Mouse (Mus musculus) G1E-ER4 (cell line): ENCODE data around the gene Cda. TPM values are rescaled to one million over a fixed set of nuclear protein-coding genes. Genes with fewer than 3 reads are reported as not detected.

ENCODE experiments used
- GATA1 ChIP-seq: IDR thresholded peaks from one replicate; pipeline ENCODE4 v1.8.0; 2012; ENCODE audit warnings: low read length, inconsistent platforms
- polyA plus RNA-seq: library from polyadenylated mRNA; stranded (reverse); fragments of >175 nt; gene quantifications from 2 replicates; pipeline ENCODE4 v1.2.3, GENCODE M21; 2012

Cda gene
- polyA plus RNA-seq, 1 experiment: not detected

DNA sequence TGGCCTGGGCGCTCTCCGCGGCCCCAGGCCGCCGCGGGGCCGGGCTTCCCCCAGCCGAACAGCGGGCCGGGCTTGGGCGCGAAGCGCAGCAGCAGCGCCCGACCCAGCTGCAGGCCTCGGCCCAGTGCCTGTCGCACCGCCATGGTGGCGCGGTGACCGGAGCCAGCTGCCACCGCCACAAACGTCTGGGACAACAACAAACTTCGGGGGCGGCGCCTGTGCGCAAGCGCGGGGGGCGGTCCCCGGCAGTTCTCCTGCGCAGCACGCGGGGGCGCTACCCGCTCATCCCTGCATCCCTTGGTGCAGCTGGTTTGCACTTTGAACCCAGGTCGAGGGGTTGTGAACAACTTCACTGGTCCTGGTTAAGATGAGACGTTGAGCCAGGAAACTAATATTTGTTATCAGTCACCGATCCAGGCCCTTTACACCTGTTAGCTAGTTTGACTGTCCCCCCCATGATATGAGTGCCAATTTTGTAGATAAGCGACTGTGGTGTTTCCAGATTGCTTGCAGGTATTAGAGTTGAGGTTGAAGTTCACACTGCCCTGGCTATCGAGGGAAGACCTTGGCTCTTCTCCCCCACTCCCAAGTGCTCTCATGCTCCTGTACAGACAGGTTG lies 41.6 kb downstream of the Cda start, which contains the start of gene Pink1:
Pink1 (minus strand) TSS at position 231 of the 619 bp plus-strand sequence.
- TF ChIP-seq GATA1: no peak

DNA sequence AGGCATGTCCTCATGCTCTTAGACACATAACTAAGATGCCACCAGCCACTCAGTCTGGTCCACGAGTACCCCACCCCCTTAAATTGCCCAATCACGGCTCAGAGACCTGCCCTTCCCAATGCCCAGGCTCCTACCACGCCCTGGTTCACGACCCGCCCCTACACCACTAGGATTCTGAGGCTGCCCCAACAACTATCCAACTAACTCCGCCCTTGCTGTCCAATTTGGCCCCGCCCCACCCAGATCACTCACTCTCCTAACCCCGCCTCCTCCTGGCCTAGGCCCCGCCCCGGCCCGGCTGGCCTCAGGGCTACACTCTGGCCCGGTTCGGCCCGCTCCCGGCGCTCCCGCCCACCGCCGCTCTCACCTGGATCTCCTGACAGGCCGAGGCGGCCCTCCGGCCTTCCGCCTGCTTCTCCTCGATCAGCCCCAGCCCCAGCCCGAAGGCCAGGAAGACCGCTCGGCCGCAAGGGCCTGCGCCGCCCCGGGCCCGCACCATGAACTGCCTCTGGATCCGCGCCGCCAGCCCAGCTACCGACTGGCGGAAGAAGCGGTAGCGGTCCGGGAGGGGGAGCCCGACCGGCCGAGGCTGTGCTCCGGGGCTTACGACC lies 42.2 kb downstream of the Cda start:
- TF ChIP-seq GATA1: no peak

DNA sequence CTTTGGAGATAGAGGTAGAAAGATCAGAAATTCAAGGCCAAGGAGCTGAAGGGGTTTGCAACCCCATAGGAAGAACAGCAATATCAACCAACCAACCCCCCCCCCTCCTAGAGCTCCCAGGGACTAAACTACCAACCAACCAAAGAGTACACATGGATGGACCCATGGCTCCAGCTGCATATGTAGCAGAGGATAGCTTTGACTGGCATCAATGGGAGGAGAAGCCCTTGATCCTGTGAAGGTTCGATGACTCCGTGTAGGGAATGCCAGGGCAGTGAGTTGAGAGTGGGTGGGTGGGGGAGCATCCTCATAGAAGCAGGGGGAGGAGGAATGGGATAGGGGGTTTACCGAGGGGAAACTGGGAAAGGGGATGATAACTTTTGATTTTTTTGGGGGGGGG lies 43.3 kb downstream of the Cda start:
- no peak for TF ChIP-seq GATA1

DNA sequence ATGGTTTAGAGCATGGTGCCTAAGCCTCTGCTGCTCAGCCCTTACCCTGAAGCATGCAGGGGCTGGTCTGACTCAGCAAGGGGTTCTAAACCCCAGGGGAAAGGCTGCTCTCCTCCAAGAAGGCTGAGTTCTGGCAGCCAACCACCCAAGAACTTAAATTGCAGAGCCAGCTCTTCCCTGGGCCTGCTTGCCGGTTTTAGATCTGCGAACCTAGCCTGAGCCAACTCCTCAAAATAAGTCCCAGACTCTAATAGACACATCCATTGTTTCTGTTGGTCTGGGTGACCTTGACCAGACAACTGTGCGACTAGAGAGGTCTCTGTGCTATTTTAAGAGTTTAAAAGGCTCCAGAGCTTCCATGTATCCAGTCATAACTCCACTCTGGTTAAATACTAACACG lies 44.0 kb downstream of the Cda start:
- no peak for TF ChIP-seq GATA1

DNA sequence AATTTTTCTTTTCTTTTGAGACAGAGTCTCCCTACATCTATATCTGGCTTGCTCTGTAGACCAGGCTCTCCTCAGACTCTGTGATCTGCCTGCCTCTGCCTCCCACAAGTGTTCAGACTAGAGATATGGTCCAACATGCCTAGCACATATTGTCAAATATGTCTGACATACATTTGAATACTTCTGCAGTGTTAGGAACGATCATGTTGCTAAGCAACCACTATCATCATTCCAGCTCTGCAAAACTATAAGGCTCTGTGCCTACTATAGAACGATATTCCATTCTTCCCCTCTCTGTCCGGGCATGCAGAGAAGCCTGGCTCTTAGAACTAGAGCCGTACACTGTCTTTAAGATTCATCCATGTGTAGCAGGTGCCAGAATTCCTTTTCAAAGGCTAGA lies 45.1 kb downstream of the Cda start:
- no peak for TF ChIP-seq GATA1

DNA sequence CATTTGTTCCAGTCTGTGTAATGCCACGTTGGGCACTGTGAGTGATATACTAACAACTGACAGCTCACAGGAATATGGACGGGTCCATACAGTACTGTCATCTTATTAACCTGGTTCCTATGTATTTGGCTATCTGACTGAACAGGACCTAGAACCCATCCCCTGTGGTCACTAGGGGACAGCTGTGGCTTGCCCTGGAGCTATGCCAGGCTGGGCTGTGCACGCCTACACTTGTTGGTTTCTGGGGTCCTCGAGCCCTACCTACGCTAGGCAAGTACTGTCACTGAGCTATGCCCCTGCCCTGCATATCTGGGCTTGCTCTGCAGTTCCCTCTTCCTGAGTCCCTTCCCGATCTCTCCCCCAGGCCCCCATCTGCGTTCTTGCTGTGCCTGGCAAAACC lies 46.3 kb downstream of the Cda start:
- TF ChIP-seq GATA1: no peak

DNA sequence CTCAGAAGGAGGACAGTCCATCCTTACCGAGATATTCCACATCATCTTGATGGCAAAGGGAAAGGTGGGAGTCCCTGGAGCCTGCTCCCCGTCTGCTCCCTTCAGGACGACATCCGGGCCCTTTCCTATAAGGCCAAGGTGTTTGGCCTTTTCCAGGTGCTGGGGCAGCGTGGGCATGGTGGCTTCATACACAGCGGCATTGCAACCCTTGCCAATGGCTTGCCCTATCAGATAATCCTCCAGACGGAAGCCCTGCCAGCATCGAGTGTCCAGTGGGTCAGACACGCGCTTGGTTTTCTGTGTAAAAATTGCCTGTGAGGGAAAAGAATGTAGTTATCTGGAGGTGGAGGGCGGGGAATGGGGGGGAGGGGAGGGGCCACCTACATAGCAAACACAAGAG lies 47.1 kb downstream of the Cda start:
- TF ChIP-seq GATA1: no peak

DNA sequence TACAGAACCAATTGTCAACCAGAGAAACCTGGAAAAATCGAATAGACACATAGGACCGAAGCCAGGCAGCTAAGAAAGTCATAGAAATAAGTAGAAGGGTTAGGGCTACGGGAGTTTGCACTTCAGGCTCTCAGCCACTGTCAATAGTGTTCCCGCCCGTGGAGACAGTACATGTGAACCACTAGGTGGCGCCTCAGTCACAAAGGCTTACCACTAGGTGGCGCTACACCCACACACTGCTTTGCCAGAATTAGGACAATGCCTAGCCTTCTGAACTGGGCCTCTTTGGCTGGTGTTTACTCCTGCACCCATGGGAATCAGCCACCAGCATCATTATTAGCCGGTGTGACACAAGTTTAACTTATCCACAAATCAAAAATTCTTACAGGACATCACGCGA lies 48.3 kb downstream of the Cda start:
- no peak for TF ChIP-seq GATA1

DNA sequence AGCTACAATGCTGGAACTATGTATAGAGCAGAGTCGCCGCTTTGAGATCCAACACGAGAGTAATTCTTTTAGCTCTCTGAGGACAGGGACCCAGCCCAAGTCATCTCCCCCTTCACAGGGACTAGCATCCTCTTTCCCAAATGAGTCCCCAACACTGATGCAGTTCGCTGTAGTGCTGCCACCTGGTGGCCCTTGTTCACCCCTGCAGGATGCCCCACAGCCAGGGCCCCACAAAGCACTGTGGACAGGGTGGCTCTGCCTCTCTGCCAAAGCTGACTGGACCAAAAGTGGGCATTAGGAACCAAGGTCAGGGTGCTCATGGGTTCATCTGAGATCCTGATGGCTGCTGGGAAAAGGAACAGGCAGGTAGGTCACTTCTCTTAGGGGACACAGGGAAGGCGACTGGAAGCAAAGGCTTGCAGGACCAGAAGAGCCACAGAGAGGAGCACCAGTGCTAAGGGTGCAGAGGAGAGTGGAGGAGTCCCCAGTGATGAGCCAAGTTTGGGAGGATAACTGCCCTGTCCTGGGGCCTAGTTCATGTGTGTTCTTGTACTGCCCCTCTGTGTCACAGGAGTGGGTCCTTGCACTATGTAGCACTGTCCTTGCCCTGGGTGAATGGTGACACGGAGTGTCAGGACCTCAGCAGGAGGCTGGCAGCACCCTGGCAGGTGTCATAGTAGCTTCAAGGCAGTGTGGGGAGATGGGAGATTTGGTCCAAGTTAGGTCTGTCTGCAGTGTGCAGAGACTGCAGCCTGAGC lies 49.1 kb downstream of the Cda start:
- no peak for TF ChIP-seq GATA1

DNA sequence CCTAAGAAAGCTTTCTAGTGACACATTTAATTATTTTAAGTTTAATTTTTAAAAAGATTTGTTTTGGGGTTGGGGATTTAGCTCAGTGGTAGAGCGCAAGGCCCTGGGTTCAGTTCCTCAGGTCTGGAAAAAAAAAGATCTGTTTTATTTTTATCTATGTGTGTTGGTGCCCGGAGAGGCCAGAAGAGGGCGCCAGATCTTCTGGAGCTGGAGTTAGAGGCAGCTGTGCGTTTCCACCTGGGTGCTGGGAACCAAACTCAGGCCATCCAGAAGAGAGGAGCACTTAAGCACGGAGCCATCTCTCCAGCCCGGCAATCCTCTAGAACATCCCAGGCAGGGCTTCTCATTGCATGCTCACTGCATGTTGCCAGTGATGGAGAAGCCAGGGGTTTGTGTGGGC lies 51.4 kb downstream of the Cda start:
- no peak for TF ChIP-seq GATA1

DNA sequence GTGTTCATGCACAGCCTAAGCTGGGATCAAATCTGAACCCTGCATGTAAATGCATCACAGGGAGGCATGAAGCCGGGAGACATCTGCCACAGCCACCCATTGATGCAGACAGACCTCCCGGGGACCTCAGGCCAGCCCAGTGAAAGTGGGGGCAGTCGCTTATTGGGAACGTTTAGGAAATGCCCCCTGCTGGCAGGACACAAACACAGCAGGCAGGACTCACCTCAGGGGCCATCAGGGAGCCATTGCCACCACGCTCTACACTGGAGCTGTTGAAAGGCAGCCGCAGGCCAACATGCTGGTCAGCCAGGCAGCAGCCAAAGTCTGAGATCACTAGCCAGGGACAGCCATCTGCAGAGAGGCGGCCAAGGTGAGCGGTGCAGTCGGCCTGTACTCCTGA lies 52.0 kb downstream of the Cda start:
- TF ChIP-seq GATA1: no peak

DNA sequence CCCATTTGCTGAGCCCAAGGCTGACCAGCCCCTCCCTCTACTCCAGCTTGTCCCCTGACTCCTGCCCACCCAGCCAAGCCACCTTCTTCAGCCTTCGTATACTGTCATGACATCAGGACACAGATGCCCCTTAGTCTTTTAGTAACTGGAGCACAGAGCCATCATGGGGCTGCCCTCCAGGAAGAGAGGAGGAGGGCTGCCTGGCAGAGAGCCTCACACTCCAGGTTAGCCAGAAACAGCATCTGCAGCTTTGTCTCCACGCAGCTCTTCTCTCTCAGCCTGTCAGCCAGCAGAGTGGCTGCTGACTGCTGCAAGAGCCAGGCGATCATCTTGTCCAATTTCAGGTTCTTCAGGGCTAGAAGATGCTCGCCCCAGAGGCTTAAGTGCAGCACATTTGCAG lies 54.0 kb downstream of the Cda start:
- TF ChIP-seq GATA1: no peak

DNA sequence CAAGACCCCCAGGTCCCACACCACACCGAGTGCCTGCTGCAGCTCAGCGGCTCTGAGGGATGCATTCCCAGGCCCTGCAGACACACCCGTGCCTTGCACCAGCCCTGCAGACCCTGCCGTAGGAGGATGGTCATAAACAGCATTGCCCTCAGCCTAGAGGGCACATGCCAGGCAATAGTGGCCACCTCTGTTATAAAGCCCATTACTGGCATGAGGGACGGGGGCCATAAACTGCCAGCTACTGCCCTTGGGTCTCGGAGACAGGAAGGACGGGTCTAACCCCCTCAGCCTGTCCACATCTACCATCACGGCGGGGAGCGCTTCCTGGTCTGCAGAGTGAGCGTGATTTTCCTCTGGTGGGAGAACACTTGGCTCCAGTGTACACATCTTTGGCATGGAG lies 54.8 kb downstream of the Cda start:
- TF ChIP-seq GATA1: no peak

DNA sequence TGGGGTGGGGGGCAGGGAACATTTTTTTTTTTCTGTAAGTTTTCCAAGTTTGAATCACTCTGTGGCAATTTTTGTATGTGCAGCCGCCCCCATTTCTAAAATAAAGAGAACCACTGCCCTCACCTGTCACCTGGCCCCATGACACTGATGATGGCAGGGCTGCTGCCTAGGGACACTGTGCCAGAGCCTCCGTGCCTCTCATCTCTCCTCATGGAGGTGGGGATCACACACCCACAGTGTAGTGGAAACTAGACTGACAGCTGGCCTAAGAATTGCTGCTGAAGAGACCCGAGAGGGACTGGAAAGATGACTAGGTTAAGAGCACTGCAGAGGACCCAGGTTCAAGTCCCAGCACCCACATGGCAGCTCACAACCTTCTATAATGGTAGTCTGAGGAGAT lies 55.7 kb downstream of the Cda start:
- TF ChIP-seq GATA1: no peak

DNA sequence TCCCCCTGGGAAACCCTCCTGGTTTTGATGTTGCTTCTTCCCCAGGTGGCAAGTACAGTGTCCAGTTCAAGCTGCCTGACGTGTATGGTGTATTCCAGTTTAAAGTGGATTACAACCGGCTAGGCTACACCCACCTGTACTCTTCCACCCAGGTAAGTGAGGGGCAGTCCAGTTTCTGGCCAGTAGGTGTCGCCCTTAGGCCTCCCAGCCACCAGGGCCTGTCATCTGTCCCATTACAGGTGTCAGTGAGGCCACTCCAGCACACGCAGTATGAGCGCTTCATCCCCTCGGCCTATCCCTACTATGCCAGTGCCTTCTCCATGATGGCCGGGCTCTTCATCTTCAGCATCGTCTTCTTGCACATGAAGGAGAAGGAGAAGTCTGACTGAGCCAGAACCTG lies 56.2 kb downstream of the Cda start:
- no peak for TF ChIP-seq GATA1

DNA sequence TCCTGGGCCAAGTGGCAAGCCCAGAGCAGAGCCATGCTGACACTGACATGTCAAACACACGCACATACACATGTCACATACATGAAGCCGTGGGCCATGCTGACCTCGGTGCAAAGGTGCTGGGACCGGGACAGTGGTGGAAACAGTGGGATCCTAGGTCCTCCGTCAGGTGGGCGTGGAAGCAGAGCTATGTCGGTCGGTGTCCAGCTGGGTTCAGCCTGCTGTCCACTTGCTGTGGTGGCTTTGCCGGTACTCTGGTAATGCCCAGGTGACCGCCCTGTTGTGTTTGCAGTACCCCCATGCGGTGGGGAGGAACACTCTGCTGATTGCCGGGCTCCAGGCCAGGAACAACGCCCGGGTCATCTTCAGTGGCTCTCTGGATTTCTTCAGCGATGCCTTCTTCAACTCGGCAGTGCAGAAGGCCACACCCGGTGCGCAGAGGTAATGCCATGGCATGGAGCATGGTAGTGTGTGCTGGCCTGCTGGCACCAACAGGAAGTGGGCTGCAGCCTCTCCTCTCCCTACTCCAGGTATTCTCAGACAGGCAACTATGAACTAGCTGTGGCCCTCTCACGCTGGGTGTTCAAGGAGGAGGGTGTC lies 57.4 kb downstream of the Cda start:
- TF ChIP-seq GATA1: no peak

DNA sequence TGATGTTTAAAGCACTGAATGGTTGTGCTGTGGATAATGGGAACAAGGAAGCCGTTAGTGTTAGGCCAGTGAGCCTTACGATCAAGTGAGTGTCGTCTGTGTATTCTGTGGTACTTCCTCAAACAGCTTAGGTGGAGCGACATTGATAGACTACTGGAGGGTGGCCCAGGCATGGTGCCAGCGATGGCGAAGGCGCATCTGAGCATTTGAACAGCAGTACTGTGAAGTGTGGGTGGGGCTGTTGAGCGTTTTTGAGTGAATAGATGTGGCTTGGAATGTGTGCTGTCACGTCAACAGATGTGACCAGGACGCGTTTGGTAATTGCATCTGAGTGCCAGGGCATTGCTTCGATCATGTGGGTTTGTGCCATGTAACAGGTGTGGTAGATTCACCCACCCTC lies 60.1 kb downstream of the Cda start:
- TF ChIP-seq GATA1: no peak

DNA sequence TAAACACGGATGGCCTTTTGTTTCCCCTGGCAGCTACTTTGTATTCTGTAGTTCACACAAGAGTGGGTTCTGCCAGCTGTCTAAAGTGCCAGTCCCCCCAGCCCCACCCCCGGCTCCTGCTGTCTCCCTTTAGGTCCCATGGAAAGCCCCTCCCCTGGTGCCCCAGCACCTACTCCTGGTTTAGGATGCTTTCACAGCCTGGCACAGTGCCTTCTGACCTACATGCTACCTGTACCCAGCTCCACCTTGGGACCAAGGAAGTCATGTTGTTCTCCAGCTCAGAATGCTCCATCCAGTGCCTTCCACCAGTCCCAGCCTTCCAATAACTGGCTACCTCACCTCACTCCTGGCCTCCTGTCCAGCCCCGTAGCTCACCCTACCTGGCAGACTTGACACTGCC lies 60.8 kb downstream of the Cda start:
- no peak for TF ChIP-seq GATA1
